Mouse (Mus musculus) myocyte (in vitro differentiated cells): Measurements from ENCODE around the gene Ahnak.

Source experiments
- POLR2A ChIP-seq: IDR thresholded peaks from one replicate; pipeline ENCODE4 v1.6.1; 2011; ENCODE audit warnings: low read depth, mild to moderate bottlenecking, control low read depth, moderate library complexity; ENCODE audit not compliant: insufficient read length
- USF1 ChIP-seq: IDR thresholded peaks from one replicate; pipeline ENCODE4 v1.6.1; 2011; ENCODE audit warnings: low read depth, mild to moderate bottlenecking, control low read depth, moderate library complexity

DNA sequence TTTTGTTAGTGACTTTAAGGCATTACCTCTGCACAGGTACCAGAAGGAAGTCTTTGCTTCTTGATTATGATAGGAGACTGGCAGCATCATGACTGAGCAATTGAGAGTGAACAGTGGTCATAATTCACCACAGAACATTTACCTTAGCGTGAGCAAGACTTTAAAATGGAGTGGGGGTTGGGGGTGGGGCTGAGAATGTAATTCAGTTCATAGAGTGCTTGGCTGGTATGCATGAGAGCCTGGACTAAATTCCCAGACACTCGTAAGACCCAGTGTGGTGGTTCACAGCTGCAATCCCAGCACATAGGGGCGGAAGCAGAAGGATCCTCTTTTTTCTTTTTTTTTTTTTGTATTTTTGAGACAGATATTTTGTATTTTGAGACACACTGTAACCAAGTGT is 30.2 kb downstream of the Ahnak start:
- TF ChIP-seq USF1, result no peak
- no peak for TF ChIP-seq POLR2A
